Mouse (Mus musculus) WW6 (cell line): Measurements from ENCODE around the gene Nhej1.

Experiments used
- DNase-seq: peaks from one replicate; pipeline ENCODE4 v3.0.0-alpha.2; 2013; ENCODE audit warnings: low read depth, low spot score

Nhej1 gene

GRCm38 (mm10) chr1:74977001-74977400 lies 148.0 kb downstream of the Nhej1 start:
- DNase-seq, result no peak

- no peak for DNase-seq
Observed at GRCm38 (mm10) chr1:74975936-74976335, 149.1 kb downstream of the Nhej1 start.

GRCm38 (mm10) chr1:74973590-74973989 lies 151.4 kb downstream of the Nhej1 start:
- no peak for DNase-seq

GRCm38 (mm10) chr1:74971353-74972050 lies 153.5 kb downstream of the Nhej1 start:
- no peak for DNase-seq

GRCm38 (mm10) chr1:74967962-74968580 lies 156.9 kb downstream of the Nhej1 start:
- no peak for DNase-seq

GRCm38 (mm10) chr1:74964494-74965215 lies 160.3 kb downstream of the Nhej1 start:
- no peak for DNase-seq

GRCm38 (mm10) chr1:74962853-74963227 lies 162.2 kb downstream of the Nhej1 start:
- no peak for DNase-seq

- no peak for DNase-seq
Observed at GRCm38 (mm10) chr1:74962126-74962852, 162.7 kb downstream of the Nhej1 start.

GRCm38 (mm10) chr1:74961722-74962121 lies 163.3 kb downstream of the Nhej1 start:
- DNase-seq, result no peak

- no peak for DNase-seq
Observed at GRCm38 (mm10) chr1:74960059-74960458, 164.9 kb downstream of the Nhej1 start.

- DNase-seq, result no peak
Observed at GRCm38 (mm10) chr1:74951556-74952210, 173.3 kb downstream of the Nhej1 start, which contains the start of gene Ihh. Gene Ihh (minus strand): TSS chr1:74951672.

- no peak for DNase-seq
Observed at GRCm38 (mm10) chr1:74950576-74951490, 174.2 kb downstream of the Nhej1 start.

GRCm38 (mm10) chr1:74950066-74950465 lies 174.9 kb downstream of the Nhej1 start:
- no peak for DNase-seq

GRCm38 (mm10) chr1:74949666-74950050 lies 175.3 kb downstream of the Nhej1 start:
- no peak for DNase-seq

- no peak for DNase-seq
Observed at GRCm38 (mm10) chr1:74948784-74949665, 176.0 kb downstream of the Nhej1 start.

GRCm38 (mm10) chr1:74947986-74948670 lies 176.9 kb downstream of the Nhej1 start:
- DNase-seq, result no peak

GRCm38 (mm10) chr1:74941651-74942360 lies 183.2 kb downstream of the Nhej1 start:
- no peak for DNase-seq

- DNase-seq, result no peak
Observed at GRCm38 (mm10) chr1:74939762-74940161, 185.2 kb downstream of the Nhej1 start.
